Mouse (Mus musculus) ovary, adult 18-20 months (tissue): ENCODE measurements at regions not wholly inside any gene's neighbourhood (a gene's known extent, or its start where the extent isn't known, plus 50 kb on each side); places are given as distances from the start of the nearest gene placed in this dataset.

Experiments used
- DNase-seq: peaks from one replicate; pipeline ENCODE4 v3.0.0; 2022; ENCODE audit warnings: low spot score, mixed read lengths

DNA sequence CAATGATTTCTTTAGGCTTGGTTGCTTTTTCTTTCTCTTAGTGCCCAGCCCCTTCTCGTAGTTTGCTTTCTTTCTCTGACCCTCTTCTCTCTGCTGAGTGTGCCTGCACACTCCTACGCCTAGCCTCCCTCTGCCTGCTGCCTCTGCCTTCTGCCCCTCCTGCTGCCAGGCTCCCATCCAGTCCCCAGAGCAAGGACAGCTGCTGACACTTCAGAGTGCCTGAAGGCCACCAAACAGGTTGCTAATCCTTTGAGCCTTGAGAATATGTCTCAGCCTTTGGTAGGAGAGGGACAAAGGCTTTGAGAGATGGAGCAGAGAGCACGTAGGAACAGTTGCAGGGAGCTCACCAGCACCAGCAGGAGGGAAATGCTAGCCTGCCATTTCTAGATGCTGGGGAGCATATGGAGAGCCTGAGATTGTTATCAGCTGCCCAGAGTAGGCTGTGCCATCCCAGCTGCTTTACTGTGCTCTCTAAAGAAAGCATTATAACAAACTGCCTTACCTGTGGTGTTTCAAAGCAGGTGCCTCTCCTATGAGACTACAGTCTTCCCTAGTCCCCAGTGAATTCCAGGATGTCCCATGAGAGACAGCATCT lies 103.0 kb upstream of the Arrdc4 start:
- DNase-seq = peak; percentile 12

DNA sequence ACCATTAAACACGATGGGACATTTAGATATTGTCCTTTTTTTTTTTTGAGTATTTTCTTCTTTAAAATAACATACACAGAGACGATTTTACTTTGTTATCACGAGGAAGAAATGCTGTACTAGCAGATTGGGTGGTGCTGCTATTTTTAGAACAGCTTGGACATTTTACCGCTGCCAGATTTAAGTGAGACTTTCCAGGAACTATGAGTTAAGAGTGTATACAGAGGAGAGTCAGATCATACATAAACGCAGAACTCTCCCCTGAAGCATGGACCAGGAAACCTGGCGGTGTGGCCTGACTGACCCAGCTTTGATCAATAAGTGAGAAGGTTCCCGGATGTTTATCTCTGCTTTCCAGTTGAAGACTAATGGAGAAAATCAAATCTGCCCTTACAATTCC lies 95.6 kb upstream of the Arrdc4 start:
- DNase-seq = no peak

DNA sequence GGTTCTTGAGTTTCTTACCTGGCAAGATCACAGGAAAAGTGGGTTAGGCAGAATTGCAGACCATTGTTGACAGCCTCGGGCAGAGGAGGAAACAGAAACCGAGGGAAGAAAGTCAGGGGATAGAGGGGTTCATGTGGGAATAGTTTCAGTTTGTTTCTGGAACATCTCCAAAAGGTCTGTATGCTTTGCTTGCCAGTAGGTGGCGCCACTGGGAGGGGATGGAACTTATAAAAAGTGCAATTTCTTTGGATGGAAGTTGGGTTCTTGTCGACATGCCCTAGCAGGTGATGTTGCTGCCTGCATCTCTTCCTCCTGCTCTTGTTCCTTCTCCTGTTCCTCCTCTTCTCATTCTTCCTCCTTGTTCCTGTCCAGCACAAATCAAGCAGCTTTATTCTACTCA lies 94.3 kb upstream of the Arrdc4 start:
- no peak for DNase-seq

DNA sequence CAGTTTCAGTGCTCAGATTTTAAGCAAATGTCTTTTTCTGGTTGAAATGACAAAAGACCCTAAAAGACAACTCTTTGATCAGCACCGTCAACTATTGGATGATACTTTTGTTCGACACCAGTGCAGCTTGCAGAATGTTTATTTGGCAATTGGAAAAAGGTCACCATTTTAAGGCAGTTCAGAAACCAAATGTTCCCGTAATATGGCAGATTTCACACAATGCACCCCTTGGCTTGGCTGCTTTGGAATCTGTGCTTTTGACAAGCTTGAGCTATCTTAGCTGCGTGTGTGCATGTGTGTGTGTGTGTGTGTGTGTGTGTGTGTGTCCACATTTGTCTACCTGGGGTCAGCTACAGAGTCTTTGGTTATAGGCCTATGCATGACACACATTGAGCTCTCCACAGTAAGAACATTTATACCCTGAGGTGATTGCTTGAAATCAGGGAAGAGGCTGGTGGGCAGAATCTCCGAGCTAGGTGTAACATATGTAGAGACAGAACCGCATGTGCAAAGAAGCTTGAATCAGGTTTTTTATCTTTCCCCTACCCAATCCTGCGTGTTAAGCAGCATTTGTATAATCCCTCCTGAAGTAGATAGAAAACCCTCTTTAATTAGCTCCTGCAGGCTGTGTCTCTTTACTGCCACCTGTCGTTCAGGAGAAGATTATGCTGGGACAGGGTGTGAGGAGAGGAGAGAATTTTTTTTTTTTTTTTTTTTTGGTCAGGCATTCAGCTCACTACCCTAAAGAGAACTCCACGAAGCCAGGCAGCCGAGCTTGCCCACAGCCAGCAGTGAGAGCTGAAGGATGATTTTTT lies 85.1 kb upstream of the Arrdc4 start:
- no peak for DNase-seq

DNA sequence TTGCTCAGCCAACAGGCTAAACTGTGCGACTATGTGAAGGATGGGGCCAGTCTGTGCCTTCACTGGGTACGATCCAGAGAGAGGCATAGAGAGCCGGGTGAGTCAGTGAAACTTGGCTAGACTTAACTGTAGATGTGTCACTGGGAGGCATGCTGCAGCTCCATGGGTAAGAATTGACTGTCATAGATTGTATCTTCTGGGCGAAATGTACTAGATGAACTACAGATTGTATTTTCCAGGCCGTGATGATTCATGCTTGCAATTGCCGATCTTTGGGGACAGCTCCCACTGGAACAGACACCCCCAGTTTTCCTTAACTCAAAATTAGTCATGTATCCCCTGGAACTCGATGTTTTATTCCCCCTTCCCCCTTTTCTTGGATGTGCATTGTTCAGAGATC lies 84.5 kb upstream of the Arrdc4 start:
- DNase-seq = no peak

DNA sequence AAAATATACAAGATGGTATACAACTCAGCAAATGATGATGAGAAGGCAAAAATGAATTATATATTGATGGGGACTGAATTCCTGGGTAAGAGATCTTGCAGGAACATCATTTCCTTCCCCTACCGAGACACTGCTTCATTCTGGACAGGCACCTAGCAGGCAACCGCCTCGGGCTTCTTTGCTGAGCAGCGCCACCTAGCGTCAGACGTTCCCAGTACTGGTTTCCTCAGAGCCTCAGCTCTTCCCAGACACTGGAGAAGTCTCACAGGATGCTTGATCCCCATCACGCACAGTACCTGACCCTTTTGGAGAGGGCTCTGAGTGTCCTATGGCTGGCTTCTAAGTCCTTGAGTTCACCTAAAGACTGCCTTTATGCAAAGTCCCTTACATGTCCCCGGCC lies 80.8 kb upstream of the Arrdc4 start:
- DNase-seq = peak; percentile 40

DNA sequence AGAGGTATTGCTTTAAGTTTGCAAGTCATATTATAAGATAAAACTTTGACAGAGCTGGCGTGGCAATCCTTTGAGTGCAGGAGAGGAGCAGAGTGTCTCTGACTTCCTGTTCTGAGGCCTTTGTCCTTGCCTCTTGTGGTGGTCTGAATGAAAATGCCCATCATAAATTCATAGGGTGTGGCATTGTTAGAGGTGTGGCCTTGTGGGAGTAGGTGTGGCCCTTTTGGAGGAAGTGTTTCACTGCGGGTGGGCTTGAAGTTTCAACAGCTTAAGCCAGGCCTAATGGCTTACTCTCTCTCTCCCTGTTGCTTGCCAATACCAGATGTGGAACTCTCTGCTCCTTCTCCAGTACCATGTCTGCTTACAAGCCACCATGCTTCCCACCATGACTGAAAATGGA lies 75.4 kb upstream of the Arrdc4 start:
- no peak for DNase-seq

DNA sequence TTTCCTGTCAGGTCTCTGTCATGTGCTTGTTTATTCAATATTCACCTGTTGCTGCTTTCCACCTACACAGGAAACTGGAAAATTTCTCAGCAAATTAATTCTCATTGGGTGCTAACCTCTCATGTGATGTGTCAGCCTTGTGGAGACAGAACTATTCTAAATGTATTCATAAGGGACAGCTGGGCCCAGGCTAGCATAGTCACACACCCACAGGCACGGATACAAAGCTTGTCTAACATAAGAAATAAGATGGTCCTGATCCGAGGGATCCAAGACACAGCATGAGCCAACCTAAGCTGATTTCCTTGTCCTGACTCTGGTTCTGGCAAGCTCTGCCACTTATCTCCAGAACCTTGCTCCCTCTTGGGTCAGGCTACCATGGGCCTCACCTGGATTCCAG lies 74.6 kb upstream of the Arrdc4 start:
- DNase-seq = no peak

DNA sequence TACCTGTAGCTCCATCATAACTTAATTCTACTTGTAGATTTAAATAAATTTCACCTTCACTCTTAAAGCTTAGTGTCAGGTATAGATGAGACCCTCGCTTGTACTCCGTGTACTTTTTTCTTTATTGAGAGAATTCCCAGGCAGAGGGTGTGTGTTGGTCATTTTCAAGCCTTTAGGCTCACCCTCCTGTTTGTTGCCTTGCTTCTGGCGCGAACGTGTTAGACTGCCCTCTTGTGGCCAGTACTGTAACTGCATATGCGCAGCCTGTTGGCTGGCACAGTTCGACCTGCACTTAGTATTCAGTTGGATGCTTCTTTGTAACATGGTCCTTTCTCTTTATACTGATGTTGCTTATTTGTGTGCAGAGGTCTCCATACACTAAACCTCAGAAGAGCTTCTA lies 74.1 kb upstream of the Arrdc4 start:
- DNase-seq = no peak

DNA sequence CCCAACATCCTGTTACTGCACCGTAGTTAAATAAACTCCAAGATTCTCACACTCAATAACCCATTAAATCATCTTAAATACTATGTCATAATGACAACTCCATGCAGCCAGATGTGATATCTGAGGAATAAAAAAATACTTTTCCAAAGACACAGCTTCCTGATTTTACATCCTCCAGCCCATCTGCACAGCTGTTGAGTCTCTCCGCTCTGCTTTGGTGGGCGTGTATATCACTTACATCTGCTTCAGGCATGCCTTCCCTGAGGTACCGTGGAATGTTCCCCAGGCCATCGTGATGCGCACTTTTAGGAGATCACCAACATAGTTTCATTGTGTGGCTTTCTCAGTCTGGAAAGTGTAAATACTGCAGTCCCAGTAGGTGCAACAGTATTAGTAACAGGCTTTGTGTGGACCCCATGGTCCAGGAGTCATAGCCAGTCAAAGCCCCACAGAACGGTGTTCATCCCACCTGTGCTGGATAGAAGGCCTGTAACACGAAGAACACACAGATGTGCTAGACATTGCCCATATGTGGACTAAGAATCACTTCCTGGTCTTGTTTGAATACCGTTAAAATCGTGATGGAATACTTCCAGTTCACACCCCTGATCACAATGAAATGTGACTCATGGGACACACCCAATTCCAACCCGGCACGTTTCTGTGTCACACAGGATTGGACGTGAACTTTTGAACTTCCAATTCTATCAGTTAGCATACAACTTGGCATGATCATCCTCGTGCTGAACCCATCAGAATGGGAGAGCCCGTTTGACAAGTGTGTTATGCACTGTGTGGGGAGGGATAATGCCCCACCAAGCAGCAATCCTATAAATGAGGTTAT lies 66.0 kb upstream of the Arrdc4 start:
- DNase-seq = no peak

DNA sequence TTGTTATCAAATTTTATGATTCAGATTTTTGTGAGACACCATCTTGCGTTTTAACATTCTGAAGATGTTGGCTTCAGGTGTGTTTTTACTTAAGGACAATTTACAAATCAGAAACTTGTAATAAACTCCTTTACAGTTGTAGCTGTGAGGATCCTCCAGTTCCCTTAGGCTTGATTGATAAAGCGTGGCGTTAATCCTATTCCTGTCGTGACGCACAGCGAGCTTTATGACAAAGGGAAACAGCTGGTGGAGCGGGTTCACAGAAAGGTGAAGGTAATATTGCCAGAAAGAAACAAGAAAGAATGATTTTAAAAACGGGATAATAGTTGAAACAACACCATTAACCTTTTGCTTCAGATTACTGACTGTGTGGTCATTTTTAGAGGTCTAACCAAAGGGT lies 60.7 kb upstream of the Arrdc4 start:
- DNase-seq = no peak
